Comparison of ENCODE assay signal across 22 mouse cellular contexts in the genomic region with DNA sequence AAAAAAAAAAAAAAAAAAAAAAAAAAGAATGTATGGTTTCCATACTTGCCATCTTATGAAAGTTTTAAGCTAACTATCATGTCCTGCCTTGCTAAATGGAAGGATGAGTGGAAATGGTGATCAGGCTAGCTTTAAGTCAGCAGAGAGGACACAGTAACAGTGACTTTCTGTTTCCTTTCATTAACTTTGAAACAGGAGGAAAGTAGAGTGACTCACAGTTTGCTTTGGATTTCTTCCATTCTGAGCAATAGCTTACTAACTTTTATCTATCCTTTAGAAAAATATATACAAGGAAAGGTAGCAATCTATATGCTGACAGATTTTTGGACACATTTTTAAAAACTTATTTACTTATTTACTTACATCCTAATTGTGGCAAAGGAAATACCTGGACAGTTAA.
A peak's percentile ranks its signal among the peaks of the same experiment; 100 is the strongest.
DNase-seq lines count a peak whose midpoint lies in the region; ATAC-seq and TF ChIP-seq lines count a peak whose summit lies in the region.
"Had no signal": no experiment of that assay in that cellular context is flagged by ENCODE, and none has a peak within 500 bp of the region (broad histone marks: within the 10 kb centered on the region; RNA-seq: fewer than 3 reads in every experiment).

No protein-coding gene starts in this region.

- no peak overlapping the region for H3K4me3 ChIP-seq in C2C12 (ENCODE audit: insufficient read depth, poor library complexity, severe bottlenecking)
- no peak overlapping the region for H3K4me3 ChIP-seq in forebrain, embryonic 12.5 days (replicated peaks)
- H3K4me3 ChIP-seq: embryonic facial prominence, embryonic 13.5 days; embryonic facial prominence, embryonic 15.5 days; erythroblast, embryonic 14.5 days had no signal

- TF ChIP-seq CTCF in C2C12 (IDR thresholded peaks at IDR 0.05; ENCODE audit: control insufficient read depth, insufficient read depth, insufficient read length), result no peak

- H3K27ac ChIP-seq in forebrain, embryonic 12.5 days, result no peak overlapping the region
- H3K27ac ChIP-seq: embryonic facial prominence, embryonic 13.5 days; embryonic facial prominence, embryonic 15.5 days had no signal

- H3ac ChIP-seq in C2C12 (ENCODE audit: control insufficient read depth, insufficient read length, low read depth), result no peak overlapping the region

- no peaks in the 10 kb centered on the region for H3K27me3 ChIP-seq in C2C12 (ENCODE audit: control insufficient read depth, insufficient read depth, insufficient read length)
- H3K27me3 ChIP-seq in forebrain, embryonic 12.5 days, result no peaks in the 10 kb centered on the region
- H3K27me3 ChIP-seq: embryonic facial prominence, embryonic 13.5 days; embryonic facial prominence, embryonic 15.5 days had no signal

- H3K9ac ChIP-seq in forebrain, embryonic 12.5 days, result no peak overlapping the region
- H3K9ac ChIP-seq: embryonic facial prominence, embryonic 13.5 days; embryonic facial prominence, embryonic 15.5 days had no signal

- H3K4me2 ChIP-seq in forebrain, embryonic 12.5 days, result no peak overlapping the region
- H3K4me2 ChIP-seq: embryonic facial prominence, embryonic 13.5 days; embryonic facial prominence, embryonic 15.5 days had no signal

- no peaks in the 10 kb centered on the region for H3K79me2 ChIP-seq in C2C12 (ENCODE audit: control insufficient read depth, insufficient read depth)

- H3K79me3 ChIP-seq in C2C12 (ENCODE audit: low read depth), result no peaks in the 10 kb centered on the region

- H3K9me3 ChIP-seq in forebrain, embryonic 12.5 days, result no peaks in the 10 kb centered on the region
- H3K9me3 ChIP-seq: embryonic facial prominence, embryonic 13.5 days; embryonic facial prominence, embryonic 15.5 days had no signal

- DNase-seq in 3T3-L1 (ENCODE audit: low read depth, low spot score), result peak; percentile 53
- peak; percentile 3 for DNase-seq in brain, adult 2 months (ENCODE audit: low read depth, low spot score)
- no peak for DNase-seq in adrenal gland, postnatal 25 days
- no peak for DNase-seq in embryo, embryonic 10.5 days (ENCODE audit: low spot score)
- DNase-seq: adrenal gland, adult 8-10 months; adrenal gland, postnatal 14 days; B cell, adult 2 months; cerebellum, adult 11-12 months; cerebellum, adult 2 months; cerebellum, adult 9-10 months; cerebellum, postnatal 10 days; cerebellum, postnatal 25 days; embryo, embryonic 11 days had no signal

- H3K36me3 ChIP-seq in C2C12 (ENCODE audit: control insufficient read depth, insufficient read depth), result no peaks in the 10 kb centered on the region
- H3K36me3 ChIP-seq in forebrain, embryonic 12.5 days (replicated peaks), result no peaks in the 10 kb centered on the region
- H3K36me3 ChIP-seq: embryonic facial prominence, embryonic 13.5 days; embryonic facial prominence, embryonic 15.5 days had no signal

- no peak for ATAC-seq in forebrain, embryonic 12.5 days (ENCODE audit: low FRiP score)
- ATAC-seq: activated CD4-positive, CD25-positive, alpha-beta regulatory T cell, adult 4 months; forebrain, embryonic 14.5 days; forebrain, embryonic 16.5 days; Patski had no signal

- H3K4me1 ChIP-seq in forebrain, embryonic 12.5 days, result no peaks in the 10 kb centered on the region
- H3K4me1 ChIP-seq: embryonic facial prominence, embryonic 13.5 days; embryonic facial prominence, embryonic 15.5 days had no signal

TF ChIP-seq in C2C12, 6 proteins besides CTCF, POLR2A, EP300 and RAD21:
- TF ChIP-seq MAX (IDR thresholded peaks at IDR 0.05) (no peak), FOSL1 (IDR thresholded peaks at IDR 0.05; ENCODE audit: insufficient read depth, low read length, poor library complexity, severe bottlenecking) (peak; percentile 56), CEBPB (IDR thresholded peaks at IDR 0.05; ENCODE audit: low read depth) (no peak), MYOD1 (IDR thresholded peaks at IDR 0.05; ENCODE audit: control insufficient read depth, insufficient read length, low read depth) (no peak)

Comparison
In these comparisons a context has a peak if more than half of its experiments do, and no peak if none do; other contexts are left out.
1. DNase-seq: peak in 3T3-L1 (single experiment) and brain, adult 2 months (single experiment); none in adrenal gland, postnatal 25 days (single experiment) and embryo, embryonic 10.5 days (single experiment).